Mouse (Mus musculus) embryonic fibroblast, embryonic 13.5 days (primary cell): ENCODE results near the gene Dpy19l2. TPM values are rescaled to one million over a fixed set of nuclear protein-coding genes. Genes with fewer than 3 reads are reported as not detected.
"Not testable (repeated sequence)": the region's sequence is repeated elsewhere in the genome, so short reads cannot be mapped to it uniquely, and the experiment has no call there.

ENCODE experiments used
- H3K27ac ChIP-seq: 2 replicates; pipeline ENCODE4 v1.5.1; 2012; ENCODE audit warnings: low read length, control low read depth, inconsistent platforms; ENCODE audit not compliant: insufficient read depth
- H3K4me1 ChIP-seq: 2 replicates; pipeline ENCODE4 v1.6.1; 2011; ENCODE audit warnings: low read length; ENCODE audit not compliant: control insufficient read depth, insufficient read depth
- H3K4me3 ChIP-seq: 2 replicates; pipeline ENCODE4 v1.5.1; 2011; ENCODE audit warnings: mild to moderate bottlenecking, control low read depth, low read length; ENCODE audit not compliant: insufficient read depth
- CTCF ChIP-seq: IDR thresholded peaks from 2 replicates; pipeline ENCODE4 v1.5.1; 2011; ENCODE audit warnings: mild to moderate bottlenecking, control low read depth, low read length, moderate library complexity, borderline replicate concordance; ENCODE audit not compliant: insufficient read depth
- POLR2A ChIP-seq: IDR thresholded peaks from 2 replicates; pipeline ENCODE4 v1.6.1; 2011; ENCODE audit warnings: low read depth, mild to moderate bottlenecking, control low read depth, low read length, moderate library complexity
- polyA plus RNA-seq: library from polyadenylated mRNA; stranded (reverse); fragments of >200 nt; gene quantifications from 2 replicates; pipeline ENCODE4 v1.2.4, GENCODE M21; 2011; ENCODE audit warnings: low read depth; ENCODE audit not compliant: missing spikeins, insufficient read length

Dpy19l2 gene
- not detected in 2 replicates for polyA plus RNA-seq

DNA sequence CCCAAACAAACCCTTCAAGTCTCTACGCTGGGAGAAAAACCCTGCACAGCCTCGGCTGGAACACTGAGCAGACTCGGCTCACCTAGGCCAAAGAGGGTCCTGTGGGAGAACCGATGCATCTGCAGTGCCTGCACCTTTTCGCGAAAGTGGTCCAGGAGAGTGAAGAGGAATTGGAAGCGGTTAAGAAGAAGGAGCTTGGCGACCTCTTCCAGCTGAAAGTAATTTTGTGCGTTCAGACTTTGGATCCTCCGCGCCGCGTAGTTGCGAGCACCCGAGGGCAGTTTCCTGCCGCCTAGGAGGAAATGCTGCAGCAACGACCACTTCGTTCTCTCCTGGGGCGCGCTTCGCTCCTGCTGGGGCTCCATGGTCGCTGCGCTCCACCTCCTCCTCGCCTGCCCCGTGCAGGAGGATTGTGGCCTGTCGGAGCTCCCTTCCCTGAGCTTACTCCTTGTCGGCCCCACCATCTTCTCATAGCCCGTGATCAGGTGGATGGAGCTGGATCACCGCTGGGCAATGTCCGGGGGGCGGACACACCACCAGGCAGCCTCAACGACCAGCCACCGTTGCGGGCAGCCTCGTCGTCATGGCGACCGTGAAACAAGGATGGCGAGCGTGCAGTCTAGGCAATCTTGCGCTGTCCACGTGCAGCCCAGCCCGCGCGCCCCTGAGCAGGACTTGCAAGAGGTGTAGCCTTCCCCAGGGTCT lies at the start of gene Dpy19l2:
Gene Dpy19l2 (minus strand): TSS at position 594 of the 705 bp plus-strand sequence.
- no peak for TF ChIP-seq POLR2A
- TF ChIP-seq CTCF, result no peak
- Histone ChIP-seq H3K4me3 (peak within 1 kb of the TSS; percentile 25; the same call in 1 of the 2 replicates), H3K27ac (no peak within 1 kb of the TSS), H3K4me1 (no peaks in the 10 kb centered on the region)

DNA sequence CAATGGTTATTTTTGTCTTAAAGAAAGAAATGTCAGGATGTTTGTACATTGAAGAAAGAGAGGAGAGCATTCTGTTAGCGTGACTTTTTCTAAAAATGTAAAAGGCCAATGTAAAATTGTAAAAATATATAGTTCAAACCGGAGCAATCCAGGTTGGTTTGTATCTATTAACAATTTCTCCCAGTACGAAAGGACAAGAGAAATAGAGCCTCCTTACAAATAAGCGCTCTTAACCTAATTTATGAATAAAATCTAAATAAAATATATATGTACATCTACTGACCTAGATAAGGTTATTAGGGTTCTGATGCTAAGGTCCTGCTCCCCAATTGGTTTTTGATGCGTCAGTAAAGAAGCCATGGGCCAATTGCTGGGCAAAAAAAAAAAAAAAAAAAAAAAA lies 48.9 kb upstream of the Dpy19l2 start:
- Histone ChIP-seq H3K27ac (no peak overlapping the region), H3K4me3 (no peak overlapping the region), H3K4me1 (no peaks in the 10 kb centered on the region)
- TF ChIP-seq POLR2A, result no peak
- TF ChIP-seq CTCF, result no peak

DNA sequence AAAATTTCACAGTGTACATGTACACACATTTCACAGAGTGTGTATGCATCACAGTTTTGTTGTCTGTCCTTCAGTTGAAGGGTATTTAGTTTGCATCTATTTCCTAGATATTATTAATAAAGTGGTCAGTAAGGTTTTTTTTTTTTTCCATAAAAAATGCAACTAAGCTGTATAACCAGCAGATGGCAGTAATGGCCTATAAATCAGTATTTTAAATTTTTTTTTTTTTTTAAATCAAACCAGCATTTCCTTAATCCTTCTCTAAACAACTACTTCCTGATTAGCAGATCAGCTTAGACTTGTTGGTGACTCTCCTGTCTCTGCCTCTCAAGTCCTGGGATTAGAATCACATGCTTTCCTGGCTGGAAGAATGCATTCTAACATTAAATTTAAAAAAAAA lies 5.2 kb upstream of the Dpy19l2 start:
- Histone ChIP-seq H3K4me1 (no peaks in the 10 kb centered on the region), H3K4me3 (no peak overlapping the region), H3K27ac (no peak overlapping the region)
- no peak for TF ChIP-seq POLR2A
- no peak for TF ChIP-seq CTCF

GRCm38 (mm10) chr9:24696405-24696778 lies 299 bp upstream of the Dpy19l2 start:
- no peaks in the 10 kb centered on the region for H3K4me1 ChIP-seq
- no peak for TF ChIP-seq CTCF
- TF ChIP-seq POLR2A, result no peak
- H3K4me3 ChIP-seq, result 0 out of 2 replicates have a peak overlapping the region, but pooled peaks have one; percentile 25
- no peak overlapping the region for H3K27ac ChIP-seq

- H3K27ac ChIP-seq, H3K4me1 ChIP-seq, H3K4me3 ChIP-seq: not testable (repeated sequence)
Observed at GRCm38 (mm10) chr9:24637341-24637740, 58.8 kb downstream of the Dpy19l2 start.

- Histone ChIP-seq H3K27ac (no peak within 1 kb of the TSS), H3K4me3 (no peak within 1 kb of the TSS), H3K4me1 (no peaks in the 10 kb centered on the region)
- no peak for TF ChIP-seq POLR2A
- TF ChIP-seq CTCF, result no peak
Observed at GRCm38 (mm10) chr9:24624896-24625295, 71.2 kb downstream of the Dpy19l2 start, which contains the start of gene Cypt4. Gene Cypt4, plus strand, starts transcription at chr9:24625196.

GRCm38 (mm10) chr9:24538159-24538558 lies 157.9 kb downstream of the Dpy19l2 start:
- Histone ChIP-seq H3K4me3 (no peak overlapping the region), H3K4me1 (no peaks in the 10 kb centered on the region), H3K27ac (no peak overlapping the region)
- no peak for TF ChIP-seq CTCF
- TF ChIP-seq POLR2A, result no peak

- H3K4me1 ChIP-seq, result no peaks in the 10 kb centered on the region
- TF ChIP-seq POLR2A (no peak), CTCF (peak; percentile 84; the same call in 1 of the 2 replicates)
- H3K27ac ChIP-seq, result no peak overlapping the region
- H3K4me3 ChIP-seq, result no peak overlapping the region
Observed at GRCm38 (mm10) chr9:24516575-24517139, 179.4 kb downstream of the Dpy19l2 start.

GRCm38 (mm10) chr9:24514078-24514469 lies 182.0 kb downstream of the Dpy19l2 start:
- TF ChIP-seq CTCF (no peak), POLR2A (no peak)
- Histone ChIP-seq H3K4me3 (no peak overlapping the region), H3K27ac (no peak overlapping the region), H3K4me1 (no peaks in the 10 kb centered on the region)

- TF ChIP-seq POLR2A, result no peak
- TF ChIP-seq CTCF, result no peak
- Histone ChIP-seq H3K4me3 (no peak overlapping the region), H3K4me1 (no peaks in the 10 kb centered on the region), H3K27ac (no peak overlapping the region)
Observed at GRCm38 (mm10) chr9:24513290-24514077, 182.6 kb downstream of the Dpy19l2 start.
